In genomic region chr12:83713749-83714148, GRCm38 (mm10) we compare ENCODE assay signal across 8 mouse cellular contexts. TPM values are rescaled to one million over a fixed set of nuclear protein-coding genes. Genes with fewer than 3 reads are reported as not detected.
DNase-seq lines count a peak whose midpoint lies in the region; ATAC-seq and TF ChIP-seq lines count a peak whose summit lies in the region.

No protein-coding gene starts in this region.

- H3K9me3 ChIP-seq in forebrain, embryonic 14.5 days (replicated peaks; ENCODE audit: control insufficient read depth, low read length): no peaks in the 10 kb centered on the region
- no peaks in the 10 kb centered on the region for H3K9me3 ChIP-seq in forebrain, embryonic 12.5 days
- no peaks in the 10 kb centered on the region for H3K9me3 ChIP-seq in liver, postnatal 0 days (ENCODE audit: low read length)
- H3K9me3 ChIP-seq in liver, embryonic 11.5 days (ENCODE audit: control insufficient read depth, low read length): no peaks in the 10 kb centered on the region

- no peak for ATAC-seq in forebrain, embryonic 14.5 days
- no peak for ATAC-seq in forebrain, embryonic 12.5 days (ENCODE audit: low FRiP score)
- ATAC-seq in liver, postnatal 0 days: no peak
- ATAC-seq in liver, embryonic 11.5 days (replicated peaks; ENCODE audit: low FRiP score): no peak

- DNase-seq in forebrain, embryonic 14.5 days (ENCODE audit: low spot score): peak; percentile 84
- DNase-seq in liver, postnatal 0 days: no peak
- DNase-seq in liver, embryonic 11.5 days (ENCODE audit: low spot score): no peak
- DNase-seq in R1 (ENCODE audit: low read depth, low spot score): peak; percentile 52
- DNase-seq in forelimb bud, embryonic 11.5 days (ENCODE audit: low read depth, low spot score): peak; percentile 61
- peak; percentile 57 for DNase-seq in lung, postnatal 14 days
- no peak for DNase-seq in spleen, adult 12 weeks (ENCODE audit: low spot score)

- no peaks in the 10 kb centered on the region for H3K27me3 ChIP-seq in forebrain, embryonic 14.5 days (replicated peaks; ENCODE audit: control insufficient read depth, insufficient read depth, low read length)
- H3K27me3 ChIP-seq in forebrain, embryonic 12.5 days: no peaks in the 10 kb centered on the region
- H3K27me3 ChIP-seq in liver, postnatal 0 days (ENCODE audit: insufficient read depth, low read length): no peaks in the 10 kb centered on the region
- H3K27me3 ChIP-seq in liver, embryonic 11.5 days (replicated peaks; ENCODE audit: control insufficient read depth, insufficient read depth, low read length): no peaks in the 10 kb centered on the region

- H3K4me2 ChIP-seq in forebrain, embryonic 14.5 days (ENCODE audit: low read length): no peak overlapping the region
- H3K4me2 ChIP-seq in forebrain, embryonic 12.5 days: no peak overlapping the region
- H3K4me2 ChIP-seq in liver, postnatal 0 days (ENCODE audit: low read depth, low read length): no peak overlapping the region
- no peak overlapping the region for H3K4me2 ChIP-seq in liver, embryonic 11.5 days

- H3K4me3 ChIP-seq in forebrain, embryonic 14.5 days (ENCODE audit: low read depth, low read length): no peak overlapping the region
- H3K4me3 ChIP-seq in forebrain, embryonic 12.5 days (replicated peaks): no peak overlapping the region
- no peak overlapping the region for H3K4me3 ChIP-seq in liver, postnatal 0 days (ENCODE audit: low read depth, low read length)
- no peak overlapping the region for H3K4me3 ChIP-seq in liver, embryonic 11.5 days (ENCODE audit: low read depth, low read length)

- WGBS in forebrain, embryonic 14.5 days: 44% methylated on average over 2 of the region's 2 CpGs
- 60% methylated on average over 2 of the region's 2 CpGs for WGBS in forebrain, embryonic 12.5 days
- 46% methylated on average over 2 of the region's 2 CpGs for WGBS in liver, postnatal 0 days (ENCODE audit: insufficient replicate concordance)
- WGBS in liver, embryonic 11.5 days: 51% methylated on average over 2 of the region's 2 CpGs

- TF ChIP-seq EP300 in liver, postnatal 0 days (IDR thresholded peaks at IDR 0.05; ENCODE audit: low read depth): no peak

- no peak overlapping the region for H3K27ac ChIP-seq in forebrain, embryonic 14.5 days (ENCODE audit: low read depth, low read length)
- H3K27ac ChIP-seq in forebrain, embryonic 12.5 days: no peak overlapping the region
- H3K27ac ChIP-seq in liver, postnatal 0 days (ENCODE audit: low read depth): no peak overlapping the region
- no peak overlapping the region for H3K27ac ChIP-seq in liver, embryonic 11.5 days (ENCODE audit: low read depth, low read length)

- no peaks in the 10 kb centered on the region for H3K4me1 ChIP-seq in forebrain, embryonic 14.5 days (ENCODE audit: control insufficient read depth, insufficient read depth, low read length)
- H3K4me1 ChIP-seq in forebrain, embryonic 12.5 days: no peaks in the 10 kb centered on the region
- 0 out of 2 replicates have a peak, but pooled peaks cover 2% of the 10 kb centered on the region for H3K4me1 ChIP-seq in liver, postnatal 0 days (ENCODE audit: insufficient read depth)
- 0 out of 2 replicates have a peak, but pooled peaks cover 5% of the 10 kb centered on the region for H3K4me1 ChIP-seq in liver, embryonic 11.5 days (replicated peaks; ENCODE audit: control insufficient read depth, insufficient read depth, low read length)

- H3K36me3 ChIP-seq in forebrain, embryonic 14.5 days (ENCODE audit: control insufficient read depth, insufficient read depth, low read length): peaks cover 66% of the 10 kb centered on the region
- peaks cover 63% of the 10 kb centered on the region for H3K36me3 ChIP-seq in forebrain, embryonic 12.5 days (replicated peaks)
- H3K36me3 ChIP-seq in liver, postnatal 0 days (replicated peaks; ENCODE audit: insufficient read depth, low read length): peaks cover 53% of the 10 kb centered on the region
- H3K36me3 ChIP-seq in liver, embryonic 11.5 days (ENCODE audit: control insufficient read depth, insufficient read depth, low read length): peaks cover 12% of the 10 kb centered on the region

- no peak overlapping the region for H3K9ac ChIP-seq in forebrain, embryonic 14.5 days (ENCODE audit: low read length)
- no peak overlapping the region for H3K9ac ChIP-seq in forebrain, embryonic 12.5 days
- H3K9ac ChIP-seq in liver, postnatal 0 days (replicated peaks): no peak overlapping the region
- no peak overlapping the region for H3K9ac ChIP-seq in liver, embryonic 11.5 days (ENCODE audit: low read depth, low read length)

- TF ChIP-seq CTCF in liver, postnatal 0 days (IDR thresholded peaks at IDR 0.05; ENCODE audit: low read depth): peak; percentile 77

RNA-seq across cellular contexts. Expression of gene Psen1, which starts 25.8 kb away (rescaled TPM):
- 73.4 and 79.5 TPM in 2 replicates for polyA plus RNA-seq in forebrain, embryonic 14.5 days (2014; fragmentation: Nextera tagmentation; extraction: Ambion mirVana)
- polyA plus RNA-seq in forebrain, embryonic 12.5 days (2016; fragmentation: Nextera tagmentation; extraction: Ambion mirVana): 67.4 and 69.0 TPM in 2 replicates
- polyA plus RNA-seq in liver, postnatal 0 days (2015; fragmentation: Nextera tagmentation; extraction: Ambion mirVana): 18.2 and 18.6 TPM in 2 replicates
- polyA plus RNA-seq in liver, embryonic 11.5 days (2014; fragmentation: Nextera tagmentation; extraction: Ambion mirVana): 48.5 and 54.8 TPM in 2 replicates

RNA-seq across cellular contexts. Expression of gene Papln, which starts 49.7 kb away (rescaled TPM):
- 0.09 and 0.11 TPM in 2 replicates for polyA plus RNA-seq in forebrain, embryonic 14.5 days (2014; fragmentation: Nextera tagmentation; extraction: Ambion mirVana)
- polyA plus RNA-seq in forebrain, embryonic 12.5 days (2016; fragmentation: Nextera tagmentation; extraction: Ambion mirVana): 0.12 and 0.23 TPM in 2 replicates
- 0.15 and 0.28 TPM in 2 replicates for polyA plus RNA-seq in liver, postnatal 0 days (2015; fragmentation: Nextera tagmentation; extraction: Ambion mirVana)
- 0.57 and 0.58 TPM in 2 replicates for polyA plus RNA-seq in liver, embryonic 11.5 days (2014; fragmentation: Nextera tagmentation; extraction: Ambion mirVana)

Comparison
In these comparisons a context has a peak if more than half of its experiments do, and no peak if none do; other contexts are left out.
1. DNase-seq: peak in forebrain, embryonic 14.5 days (single experiment), R1 (single experiment), forelimb bud, embryonic 11.5 days (single experiment) and lung, postnatal 14 days (single experiment); none in liver, postnatal 0 days (single experiment), liver, embryonic 11.5 days (single experiment) and spleen, adult 12 weeks (single experiment).